Mouse (Mus musculus) cerebellum, adult 2 months (tissue): ENCODE data around the gene Cdh12.

Experiments used
- CTCF ChIP-seq: fragments of 200-500 bp; IDR thresholded peaks from 2 replicates; pipeline ENCODE4 v1.5.1; 2011; ENCODE audit warnings: low read depth, mild to moderate bottlenecking, control low read depth, low read length, moderate library complexity, borderline replicate concordance; ENCODE audit not compliant: insufficient read depth
- POLR2A ChIP-seq: fragments of 200-500 bp; IDR thresholded peaks from 2 replicates; pipeline ENCODE4 v1.6.1; 2011; ENCODE audit warnings: low read length, control low read depth, borderline replicate concordance; ENCODE audit not compliant: insufficient read depth

- TF ChIP-seq POLR2A (no peak), CTCF (no peak)
Measured at GRCm38 (mm10) chr15:20684200-20684599, 235.1 kb downstream of the Cdh12 start.
